Mouse (Mus musculus) layer of hippocampus, adult 11-12 months (tissue): ENCODE data around the gene Gm49337.

Experiments
- DNase-seq: peaks from one replicate; pipeline ENCODE4 v3.0.0; 2022; ENCODE audit warnings: low spot score

The Gm49337 gene

DNA sequence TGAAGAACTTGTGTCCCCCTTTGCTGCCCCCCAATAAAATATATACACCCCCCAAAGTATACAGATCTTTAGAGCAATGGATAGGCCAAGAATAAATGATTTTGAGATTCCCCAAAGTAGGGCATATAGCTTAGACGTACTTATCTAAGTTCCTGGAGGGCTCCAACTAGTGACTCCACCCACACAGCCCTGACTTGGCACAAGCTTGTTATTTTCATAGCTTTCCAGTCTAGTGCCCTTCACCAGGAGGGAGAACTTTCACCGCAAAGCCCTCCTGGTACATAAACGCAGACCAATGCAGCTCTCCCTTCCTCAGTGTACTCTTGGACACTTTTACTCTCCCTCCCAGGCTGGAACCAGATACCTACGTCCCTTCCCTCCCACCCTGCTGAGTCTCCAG lies 11.0 kb upstream of the Gm49337 start:
- DNase-seq: no peak

DNA sequence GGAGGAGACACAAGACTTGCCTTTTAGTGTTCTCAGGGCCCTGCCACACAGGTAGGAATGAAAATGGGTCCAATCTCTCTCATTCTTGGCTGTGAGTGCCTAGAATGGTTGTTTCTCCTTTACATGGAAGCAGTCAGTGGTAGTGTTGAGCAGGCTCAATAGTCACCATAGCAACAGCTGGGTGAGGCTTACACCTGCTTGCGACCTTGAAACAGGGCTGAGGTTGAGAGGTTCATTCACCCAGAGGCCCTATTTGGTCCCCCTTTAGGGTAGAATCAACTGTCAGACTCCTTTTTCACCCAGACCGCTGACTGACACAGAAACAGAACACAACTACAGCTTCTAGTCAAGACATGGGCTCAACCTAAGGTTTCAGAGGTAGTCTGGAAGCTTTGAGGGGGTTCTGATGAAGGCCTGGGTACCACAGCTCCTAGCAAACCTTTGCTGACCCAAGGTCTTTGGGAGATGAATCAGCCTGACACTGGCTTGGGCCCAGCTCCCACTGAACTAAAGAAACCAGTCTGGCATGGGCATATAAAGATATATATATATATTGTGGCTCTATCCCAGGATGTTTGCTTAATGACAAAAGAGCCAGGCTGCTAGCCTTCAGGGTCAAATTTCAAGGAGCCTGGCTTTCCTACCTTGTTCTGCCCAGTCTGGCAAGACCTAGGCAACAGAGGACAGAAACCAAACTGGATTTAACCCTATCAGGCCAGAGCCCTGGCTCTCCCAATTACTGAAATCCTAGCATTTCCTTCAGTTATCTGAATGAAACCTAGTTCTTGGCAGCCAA lies 8.2 kb upstream of the Gm49337 start:
- DNase-seq: no peak

DNA sequence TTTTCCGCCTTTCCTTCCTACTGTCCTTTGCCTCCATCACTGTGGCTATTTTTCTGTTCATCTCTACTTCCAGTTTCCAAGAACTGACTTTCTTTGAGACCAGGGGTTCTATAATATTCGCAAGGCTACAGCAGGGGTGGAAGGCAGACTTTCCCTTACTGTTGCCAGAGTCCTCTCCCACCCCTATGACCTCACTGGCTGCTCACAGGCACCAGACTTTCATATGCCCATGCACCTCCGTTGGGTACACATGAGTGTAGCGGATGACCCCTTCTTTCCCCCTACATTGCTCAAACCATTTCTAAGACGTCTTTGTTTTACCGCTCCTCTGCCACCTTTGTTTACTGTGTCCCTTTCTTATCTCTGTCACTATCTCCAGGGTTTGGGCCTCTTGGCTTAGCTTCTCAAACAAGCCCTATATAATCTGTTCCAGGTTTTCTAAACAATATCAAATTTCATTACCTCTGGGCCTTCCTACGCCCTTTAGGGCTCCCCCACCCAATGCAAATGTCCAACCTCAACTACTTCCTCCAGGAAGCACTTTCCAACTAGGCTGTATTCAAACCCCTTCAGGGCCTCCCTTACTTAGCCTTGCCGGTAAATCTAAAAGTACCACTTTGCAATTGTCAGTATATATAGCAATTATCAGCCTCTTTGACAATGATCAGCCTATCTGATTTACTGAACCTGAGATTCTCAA lies 7.3 kb upstream of the Gm49337 start:
- no peak for DNase-seq

DNA sequence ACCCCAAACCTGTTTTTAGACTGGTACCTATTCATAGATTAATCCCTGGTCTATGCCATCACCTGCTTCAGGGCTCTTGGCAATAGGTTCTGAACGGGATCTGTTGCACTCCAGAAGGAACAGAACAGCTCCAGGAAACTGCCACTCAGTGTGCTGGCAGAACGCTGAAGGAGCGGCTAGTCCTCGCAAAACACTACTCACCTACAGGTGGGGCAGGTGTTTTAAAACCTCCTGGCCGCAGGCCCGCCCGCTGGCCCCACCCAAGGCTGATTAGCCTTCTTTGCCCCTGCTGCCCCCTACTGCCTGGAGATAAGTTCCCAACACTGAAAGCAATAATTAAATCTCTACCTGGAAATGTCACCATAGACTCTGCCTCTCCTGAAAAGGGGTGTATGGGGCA lies 5.8 kb upstream of the Gm49337 start, which contains the start of gene Tspan1:
Tspan1 (minus strand) TSS at position 198 of the 400 bp plus-strand sequence.
- DNase-seq: no peak

DNA sequence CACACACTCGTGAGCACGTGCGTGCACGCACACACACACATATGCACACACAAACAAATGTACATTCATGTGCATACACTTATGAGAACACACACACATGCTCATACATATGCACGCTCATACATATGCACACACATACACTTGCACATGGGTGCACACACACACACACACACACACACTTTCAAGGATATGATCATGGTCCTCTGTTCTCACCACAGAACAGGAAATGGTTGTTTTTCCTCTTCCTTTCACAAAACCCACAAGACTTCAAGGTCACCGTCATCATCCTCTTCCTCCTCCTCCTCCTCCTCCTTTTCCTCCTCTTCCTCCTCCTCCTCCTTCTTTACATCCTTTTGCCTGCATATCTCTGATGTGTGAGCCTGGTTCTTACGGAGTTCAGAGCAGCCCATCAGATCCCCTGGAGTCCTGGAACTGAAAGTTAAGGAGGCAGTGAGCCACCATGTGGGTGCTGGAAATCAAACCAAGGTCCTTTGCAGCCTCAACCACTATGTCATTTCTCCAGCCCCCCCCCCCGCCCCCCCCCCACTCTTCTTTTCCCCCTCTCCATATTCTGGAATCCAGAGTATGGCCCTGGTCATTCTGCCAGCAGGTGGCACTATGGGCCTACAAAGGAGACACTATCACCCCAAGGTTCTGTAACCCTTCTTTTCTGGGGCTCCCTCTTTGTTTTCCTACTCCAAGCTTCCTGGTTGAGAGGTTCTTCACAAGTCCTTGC lies 4.4 kb upstream of the Gm49337 start:
- peak; percentile 85 for DNase-seq

DNA sequence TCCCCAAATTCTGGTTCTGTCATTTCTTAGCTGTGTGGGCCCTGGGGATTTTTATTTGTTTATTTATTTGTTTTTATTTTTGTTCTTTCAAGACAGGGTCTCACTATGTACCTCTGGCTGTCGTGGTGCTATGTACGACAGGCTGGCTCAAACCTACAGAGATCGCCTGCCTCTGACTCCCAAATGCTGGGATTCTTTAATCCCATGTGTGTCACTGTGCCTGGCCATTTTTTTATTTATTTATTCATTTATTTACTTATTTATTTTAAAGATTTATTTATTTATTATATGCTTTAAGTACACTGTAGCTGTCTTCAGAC lies 3.9 kb upstream of the Gm49337 start:
- no peak for DNase-seq

DNA sequence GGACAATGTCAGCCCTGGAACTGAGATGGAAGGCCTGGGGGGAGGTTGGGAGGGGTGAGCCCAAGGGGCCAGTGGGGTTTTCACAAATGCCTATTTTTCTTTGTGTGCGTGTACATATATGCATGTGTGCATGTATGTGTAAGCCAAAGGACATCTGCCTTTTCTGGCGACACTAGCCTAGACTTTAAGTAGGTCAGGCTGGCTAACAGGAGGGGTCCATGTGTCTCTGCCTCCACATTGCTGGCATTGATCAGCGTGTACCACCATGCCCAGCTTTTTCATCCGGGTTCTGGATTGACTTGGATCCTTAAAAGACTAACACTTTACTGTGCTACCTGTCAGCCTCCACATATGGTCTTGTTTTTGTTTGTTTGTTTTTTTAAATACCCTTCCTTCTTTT lies 568 bp downstream of the Gm49337 start:
- DNase-seq: no peak

DNA sequence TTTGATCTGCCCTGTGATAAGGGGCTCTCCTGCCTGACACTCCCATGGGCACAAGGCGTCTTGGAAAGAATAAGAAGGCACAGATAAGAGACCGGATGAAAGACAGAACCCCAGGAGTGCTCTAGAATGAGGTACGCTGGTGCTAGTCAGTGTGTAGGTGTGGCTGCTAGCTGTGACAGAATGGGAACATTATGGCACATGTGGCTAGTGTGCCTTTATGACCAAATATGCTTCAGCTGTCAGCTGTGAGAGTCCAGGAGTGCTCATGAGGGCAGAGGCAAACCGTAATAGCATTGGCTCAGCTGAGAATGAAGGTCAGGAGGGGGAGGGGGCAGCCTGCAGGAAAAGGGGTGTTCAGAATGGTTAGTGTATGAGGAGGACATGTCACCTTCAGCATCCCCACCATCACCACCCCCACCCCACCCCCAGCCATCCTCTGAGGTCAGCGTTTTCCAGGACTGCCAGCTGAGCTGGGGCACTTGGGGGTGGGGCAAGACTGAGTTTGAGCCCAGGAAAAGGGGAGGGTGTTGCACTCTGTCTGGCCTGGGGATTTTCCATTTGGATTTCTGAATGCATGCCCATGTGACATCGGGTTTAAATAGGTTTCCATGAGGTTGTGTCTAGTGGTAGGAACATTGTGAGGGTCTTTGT lies 1.4 kb downstream of the Gm49337 start:
- no peak for DNase-seq

DNA sequence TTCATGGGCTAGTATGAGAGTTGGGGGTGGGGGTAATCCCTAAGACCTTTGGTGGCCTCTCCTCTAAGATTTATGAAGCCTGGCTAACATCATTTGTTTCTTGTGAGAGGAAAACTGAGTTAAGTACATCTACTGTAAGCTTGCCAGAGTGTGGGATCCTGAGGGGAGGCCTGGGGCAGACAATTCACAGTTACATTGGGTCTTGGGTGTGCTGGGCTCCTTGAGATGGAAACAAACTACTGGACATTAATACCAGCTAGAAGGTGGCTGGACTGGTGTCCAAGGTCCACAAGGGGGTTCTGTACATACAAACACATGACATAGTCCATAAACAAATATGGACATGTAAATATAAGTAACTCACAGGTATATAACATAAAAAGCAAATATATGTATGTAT lies 2.0 kb downstream of the Gm49337 start:
- no peak for DNase-seq

DNA sequence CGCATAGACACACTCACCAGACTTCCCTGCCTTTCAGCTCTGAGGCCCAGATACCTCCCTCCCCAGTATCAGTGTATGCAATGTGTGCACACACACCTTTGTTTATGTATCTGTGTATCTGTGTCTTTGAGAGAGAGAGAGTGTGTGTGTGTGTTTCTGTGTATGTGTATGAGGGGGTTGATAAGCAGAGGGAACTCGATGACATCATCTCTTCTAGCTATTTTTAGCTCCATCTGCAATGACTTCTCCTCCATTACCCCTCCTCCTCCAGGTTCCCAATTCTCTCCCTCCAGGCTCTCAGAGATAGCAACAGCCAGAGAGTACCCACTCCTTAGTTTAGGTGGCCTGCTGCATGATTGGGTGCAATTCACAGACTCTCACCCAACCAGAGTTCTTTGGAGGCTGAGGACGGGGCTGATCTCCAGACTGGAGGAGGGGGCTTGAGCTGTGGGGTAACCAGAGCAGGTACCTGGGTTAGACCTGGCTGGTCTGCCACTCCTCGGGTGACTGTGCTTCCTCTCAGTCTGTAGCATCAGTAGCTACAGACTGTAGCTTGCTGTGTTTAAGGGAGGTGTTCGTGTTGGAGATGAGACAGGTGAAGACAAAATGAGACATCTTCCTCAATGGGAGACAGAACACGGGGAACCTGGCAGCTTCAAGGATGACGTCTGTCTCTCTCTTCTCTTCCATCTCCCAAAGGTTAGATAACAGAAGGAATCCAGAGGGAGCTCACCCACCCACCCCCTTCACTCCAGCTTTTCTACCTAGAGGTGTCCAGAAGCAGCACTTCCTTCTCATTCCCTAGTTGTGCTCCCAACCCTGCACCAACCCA lies 2.7 kb downstream of the Gm49337 start:
- DNase-seq: no peak

DNA sequence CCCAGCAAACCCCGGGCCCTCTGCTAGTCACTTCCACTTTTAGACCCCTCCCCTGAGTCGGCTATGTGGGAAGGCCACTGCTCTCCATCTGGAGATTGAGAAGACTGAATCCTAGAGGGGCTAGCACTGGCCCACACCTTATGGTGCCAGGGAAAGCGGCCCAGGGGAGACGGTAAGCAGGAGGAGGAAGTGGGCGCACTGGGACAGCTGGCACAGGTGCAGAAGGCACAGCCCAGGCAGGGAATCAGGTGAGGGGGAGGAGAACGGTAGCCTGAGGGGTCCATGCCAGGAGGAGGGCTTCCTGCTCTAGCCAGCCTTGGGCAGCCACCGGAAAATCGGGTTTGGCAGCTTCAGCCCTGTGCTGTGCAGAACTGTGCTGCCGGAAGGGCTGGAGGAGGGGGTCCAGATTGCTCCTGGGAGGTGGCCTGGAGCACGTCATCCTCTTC lies 3.4 kb downstream of the Gm49337 start:
- peak; percentile 66 for DNase-seq

DNA sequence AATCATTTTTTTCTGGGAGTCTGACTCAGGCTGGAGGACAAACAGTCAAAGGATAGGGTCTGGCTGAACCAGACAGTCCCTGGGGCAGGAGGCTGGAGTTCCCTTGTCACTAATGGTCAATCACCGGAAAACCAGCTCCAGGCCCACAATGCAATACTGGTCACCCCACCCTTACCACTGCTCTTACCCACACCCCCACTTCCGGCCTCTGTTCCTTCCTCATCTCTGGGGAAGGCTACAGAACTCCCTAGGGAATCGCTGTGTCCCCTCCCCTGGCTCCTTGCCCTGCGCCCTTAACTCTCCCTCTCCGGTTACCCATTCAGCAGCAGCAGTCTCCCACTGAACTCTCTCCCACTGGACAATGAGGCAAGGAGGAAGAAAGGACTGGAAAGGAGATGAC lies 4.0 kb downstream of the Gm49337 start:
- DNase-seq: no peak

DNA sequence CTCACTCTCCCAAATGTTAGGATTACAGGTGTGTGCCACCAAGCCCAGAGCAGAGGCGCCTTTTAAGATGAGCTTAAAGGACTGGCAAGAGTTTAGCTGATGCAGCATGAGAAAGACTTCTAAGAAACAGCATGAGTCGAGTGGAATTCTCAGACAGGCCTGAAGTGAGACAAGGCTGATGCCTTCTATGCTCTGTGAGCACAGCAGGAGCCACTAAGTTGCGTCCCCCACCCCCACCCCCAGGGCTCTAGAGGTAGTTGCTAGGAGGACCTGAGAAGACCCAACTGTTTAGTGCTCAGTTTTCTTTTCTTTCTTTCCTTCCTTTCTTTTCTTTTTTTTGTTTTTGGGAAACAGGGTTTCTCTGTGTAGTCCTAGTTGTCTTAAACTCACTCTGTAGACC lies 8.9 kb downstream of the Gm49337 start:
- no peak for DNase-seq

DNA sequence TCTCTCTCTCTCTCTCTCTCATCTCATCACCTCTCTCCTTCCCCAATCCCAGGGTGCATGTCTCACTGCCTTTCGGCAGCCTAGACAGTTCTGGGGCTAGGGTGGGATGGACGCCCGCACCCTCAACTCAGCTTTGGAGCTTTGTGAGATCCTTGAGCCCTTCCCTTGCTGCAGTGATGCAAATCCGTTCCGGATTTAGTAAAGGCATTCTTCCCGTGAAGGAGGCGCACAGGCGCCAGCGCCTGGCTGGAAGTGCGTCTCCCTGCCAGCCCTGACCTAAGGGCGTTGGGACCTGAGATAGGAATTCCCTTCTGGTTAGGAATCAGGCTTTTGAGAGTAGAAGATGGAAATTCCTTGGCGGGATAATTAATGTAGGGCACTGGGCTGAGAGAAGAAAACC lies 9.6 kb downstream of the Gm49337 start:
- DNase-seq: no peak

DNA sequence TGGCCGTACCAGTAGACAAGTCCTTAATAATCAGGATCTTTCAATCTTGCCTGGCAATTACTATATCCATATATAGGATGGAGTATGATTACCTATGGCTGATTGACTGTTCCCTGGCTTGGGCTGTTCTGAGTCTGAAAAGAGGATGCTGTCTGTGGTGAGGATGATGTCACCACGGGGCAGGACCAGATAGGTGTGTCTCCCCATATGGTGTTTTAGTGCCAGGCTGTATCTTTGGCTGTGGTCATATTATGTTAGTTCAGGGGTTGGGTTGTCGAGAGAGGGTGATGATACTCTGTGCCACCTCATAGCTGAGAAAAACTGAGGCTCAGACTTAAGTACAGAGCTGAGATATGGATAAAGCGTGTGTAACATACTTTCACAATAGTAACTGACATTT lies 11.9 kb downstream of the Gm49337 start:
- no peak for DNase-seq

DNA sequence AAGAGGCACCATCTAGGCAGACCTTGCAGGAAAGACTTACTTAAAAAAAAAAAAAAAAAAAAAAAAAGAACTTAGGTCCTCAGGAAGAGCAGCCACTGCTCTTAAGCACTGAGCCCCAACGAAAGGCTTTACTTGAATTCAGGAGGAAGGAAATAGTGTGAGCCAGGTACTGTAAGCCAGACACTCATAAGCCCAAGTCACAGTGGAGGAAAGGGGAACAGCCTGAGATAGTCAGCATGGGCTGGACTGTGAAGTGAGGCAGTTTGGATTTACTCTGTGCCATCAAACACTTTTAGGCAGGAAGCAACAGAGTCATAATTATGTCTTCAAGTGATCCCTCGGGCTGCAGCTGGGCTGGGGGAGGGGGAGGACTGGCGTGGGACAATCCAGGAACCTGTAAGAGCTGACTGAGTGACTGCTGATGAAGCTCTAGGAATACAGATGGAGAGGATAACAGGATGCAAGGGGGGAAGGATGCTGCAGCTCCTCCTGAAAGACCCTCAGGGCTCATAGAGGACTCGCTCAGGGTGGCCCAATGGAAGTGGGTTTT lies 19.2 kb downstream of the Gm49337 start:
- no peak for DNase-seq

DNA sequence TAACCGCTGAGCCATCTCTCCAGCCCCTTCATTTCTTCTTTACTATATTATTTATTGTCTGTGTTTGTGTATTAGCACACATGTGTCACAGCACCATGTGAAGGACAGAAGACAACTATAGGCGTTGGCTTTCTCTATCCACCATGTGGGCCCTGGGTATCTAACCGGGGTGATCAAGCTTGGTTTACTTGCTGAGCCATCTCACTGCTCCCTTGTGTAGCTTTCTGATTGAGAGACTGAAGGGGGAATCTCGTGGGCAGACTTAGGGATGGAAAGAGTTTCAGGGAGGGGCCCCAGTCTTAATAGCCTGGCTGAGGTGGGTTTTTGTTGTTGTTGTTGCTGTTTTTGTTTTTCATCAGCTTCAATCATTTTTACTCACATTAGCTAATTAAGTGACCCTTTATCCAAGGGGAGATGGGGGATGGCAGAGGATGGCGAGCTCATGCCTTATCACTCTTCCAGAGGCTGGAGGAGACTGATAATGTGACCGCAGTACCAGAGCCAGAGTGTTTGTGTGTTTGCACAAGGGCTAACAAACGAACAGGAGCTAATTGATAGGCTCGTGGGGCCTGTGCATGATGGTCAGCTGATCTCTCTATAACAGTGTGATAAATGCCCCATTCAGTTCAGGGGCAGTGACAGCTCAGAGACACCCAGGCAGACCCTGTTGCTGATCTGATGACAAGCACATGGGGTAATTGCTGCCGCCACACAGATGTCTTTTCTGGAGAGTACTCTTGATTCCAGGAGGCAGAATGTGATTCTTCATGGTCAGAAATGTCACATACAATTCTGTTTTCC lies 20.6 kb downstream of the Gm49337 start:
- DNase-seq: no peak

DNA sequence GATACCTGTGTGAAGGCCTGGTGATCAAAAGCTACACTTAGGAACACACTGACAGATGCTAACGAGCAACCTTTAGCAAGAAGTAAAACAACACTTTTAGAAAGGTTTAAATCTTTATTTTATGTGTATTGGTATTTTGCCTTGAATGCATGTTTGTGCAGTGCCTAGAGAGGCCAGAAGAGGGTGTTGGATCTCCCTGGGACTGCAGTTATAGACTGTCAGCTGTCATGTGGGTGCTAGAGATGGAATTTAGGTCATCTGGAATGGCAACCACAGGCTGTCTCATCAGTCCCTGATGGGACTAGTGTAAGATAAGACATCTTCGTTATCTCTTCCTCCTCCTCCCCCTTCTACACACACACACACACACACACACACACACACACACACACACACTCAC lies 25.2 kb downstream of the Gm49337 start:
- no peak for DNase-seq

DNA sequence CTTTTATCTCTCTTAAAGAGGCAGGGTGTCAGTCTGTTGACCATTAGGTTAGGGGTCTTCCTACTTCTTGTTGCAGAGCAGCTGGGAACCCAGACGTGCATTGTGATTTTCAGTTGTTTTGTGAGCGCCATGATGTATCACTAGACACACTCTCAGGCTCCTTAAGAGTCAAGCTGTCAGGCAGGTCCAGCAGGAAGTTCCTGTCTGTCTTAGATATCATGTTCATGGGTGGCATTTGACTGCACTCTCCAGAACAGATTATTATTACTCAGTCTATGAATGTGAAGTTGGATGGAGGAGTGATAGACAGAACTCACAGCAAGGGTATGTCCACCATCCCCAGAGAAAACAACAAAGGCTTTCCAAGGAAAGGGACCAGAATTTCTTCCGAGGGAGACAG lies 31.2 kb downstream of the Gm49337 start:
- DNase-seq: no peak

DNA sequence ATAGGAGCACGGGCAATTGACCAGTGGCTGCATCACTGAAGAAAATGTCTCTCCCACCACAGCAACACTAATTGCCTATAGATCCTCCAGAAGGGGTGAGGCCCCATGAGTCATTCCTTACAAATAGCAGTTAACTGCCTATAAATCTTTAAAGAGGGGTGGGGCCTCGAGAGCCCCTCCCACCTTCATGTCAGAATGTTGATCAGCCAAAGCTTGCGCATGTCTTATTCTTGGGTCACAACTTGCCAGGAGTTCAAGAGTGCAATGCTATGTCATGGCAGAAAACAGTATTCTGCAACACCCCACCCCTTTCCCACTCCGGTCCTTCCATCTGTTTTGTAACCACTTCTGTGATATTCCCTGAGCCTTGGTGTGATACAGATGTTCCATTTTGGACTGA lies 33.3 kb downstream of the Gm49337 start:
- DNase-seq: no peak

DNA sequence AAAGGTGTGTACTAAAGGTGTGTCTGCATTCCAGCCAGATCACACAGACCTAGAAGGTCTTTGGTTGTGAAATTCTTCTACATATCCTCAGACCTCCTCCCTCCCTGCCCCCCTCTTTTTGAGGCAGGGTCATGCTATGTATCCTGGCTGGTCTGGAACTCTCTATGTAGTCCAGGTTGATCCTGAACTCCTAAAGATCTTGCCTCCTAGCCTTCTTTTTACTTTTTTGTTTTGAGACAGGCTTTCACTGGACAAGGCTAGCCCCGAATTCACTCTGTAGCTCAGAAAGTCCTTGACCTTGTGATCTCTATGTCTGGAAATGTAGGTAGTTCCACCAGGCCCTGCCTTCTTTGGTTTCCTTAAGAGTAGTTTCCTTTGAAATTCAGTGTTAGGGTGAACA lies 35.7 kb downstream of the Gm49337 start:
- DNase-seq: no peak
